In genomic region chr16:17653601-17654000, GRCm38 (mm10) we compare ENCODE assay signal across 26 mouse cellular contexts. TPM values are rescaled to one million over a fixed set of nuclear protein-coding genes. Genes with fewer than 3 reads are reported as not detected.
"Had no signal": no experiment of that assay in that cellular context is flagged by ENCODE, and none has a peak within 500 bp of the region (broad histone marks: within the 10 kb centered on the region; RNA-seq: fewer than 3 reads in every experiment).

No protein-coding gene starts in this region.

- H3K4me3 ChIP-seq: heart, embryonic 10.5 days; heart, embryonic 13.5 days; heart, embryonic 15.5 days; hindbrain, embryonic 13.5 days; hindbrain, embryonic 15.5 days; kidney, embryonic 15.5 days; limb, embryonic 13.5 days; limb, embryonic 15.5 days; liver, embryonic 12.5 days had no signal

- H3K27ac ChIP-seq: heart, embryonic 10.5 days; heart, embryonic 13.5 days; heart, embryonic 15.5 days; hindbrain, embryonic 13.5 days; hindbrain, embryonic 15.5 days; hindbrain, postnatal 0 days; kidney, embryonic 15.5 days; kidney, postnatal 0 days; limb, embryonic 13.5 days; limb, embryonic 15.5 days; liver, embryonic 12.5 days; liver, embryonic 14.5 days had no signal

- H3K27me3 ChIP-seq: heart, embryonic 13.5 days; heart, embryonic 15.5 days; hindbrain, embryonic 13.5 days; hindbrain, embryonic 15.5 days; kidney, embryonic 15.5 days; limb, embryonic 13.5 days; limb, embryonic 15.5 days; liver, embryonic 12.5 days had no signal

- DNase-seq: gastrocnemius, postnatal 14 days; gastrocnemius, postnatal 36 days; heart, adult 18-20 months; heart, postnatal 14 days; heart, postnatal 36 days; kidney, adult 11 months; kidney, adult 2 months; kidney, adult 9 months; kidney, postnatal 14 days; kidney, postnatal 36 days; layer of hippocampus, adult 9-11 months; layer of hippocampus, postnatal 36 days; left cerebral cortex, postnatal 4 days had no signal

- H3K4me1 ChIP-seq: hindbrain, embryonic 13.5 days; hindbrain, embryonic 15.5 days; kidney, embryonic 15.5 days; limb, embryonic 13.5 days; limb, embryonic 15.5 days; liver, embryonic 12.5 days had no signal

RNA-seq across cellular contexts. Expression of gene Ccdc74a, which starts 7.3 kb away (rescaled TPM):
- polyA plus RNA-seq: liver, adult 2 months had no signal
